Mouse (Mus musculus) urinary bladder, adult 18-20 months (tissue): ENCODE data around the gene Hoxd4.

Source experiments
- DNase-seq, 2 experiments: peaks; one replicate each; pipeline ENCODE4 v3.0.0; 2022; ENCODE audit warnings: low spot score in 2 of 2, mixed read lengths in 2 of 2

Gene Hoxd4

DNA sequence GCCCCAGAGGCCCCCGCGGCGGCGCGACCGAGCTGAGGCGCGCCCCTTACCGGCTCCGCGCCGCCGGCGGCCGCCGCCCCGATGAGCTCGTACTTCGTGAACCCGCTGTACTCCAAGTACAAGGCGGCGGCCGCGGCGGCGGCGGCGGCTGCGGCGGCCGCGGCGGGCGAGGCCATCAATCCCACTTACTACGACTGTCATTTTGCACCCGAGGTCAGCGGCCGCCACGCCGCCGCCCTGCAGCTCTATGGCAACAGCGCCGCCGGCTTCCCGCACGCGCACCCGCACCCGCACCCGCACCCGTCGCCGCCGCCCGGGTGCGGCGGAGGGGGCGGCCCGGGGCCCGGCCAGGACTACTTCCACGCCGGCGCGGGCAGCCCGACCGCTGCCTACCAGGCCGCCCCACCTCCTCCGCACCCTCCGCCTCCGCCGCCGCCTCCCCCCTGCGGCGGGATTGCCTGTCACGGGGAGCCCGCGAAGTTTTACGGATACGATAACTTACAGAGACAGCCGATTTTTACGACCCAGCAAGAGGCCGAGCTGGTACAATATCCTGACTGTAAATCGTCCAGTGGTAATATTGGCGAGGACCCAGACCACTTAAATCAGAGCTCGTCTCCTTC is 6.2 kb upstream of the Hoxd4 start:
- peak in 1 of 2 experiments; percentile 61 for DNase-seq

GRCm38 (mm10) chr2:74706393-74706960 is 5.3 kb upstream of the Hoxd4 start:
- no peak for DNase-seq

- DNase-seq, result no peak
Measured at GRCm38 (mm10) chr2:74707599-74707998, 4.1 kb upstream of the Hoxd4 start.

GRCm38 (mm10) chr2:74708676-74709075 is 3.1 kb upstream of the Hoxd4 start:
- no peak for DNase-seq

DNA sequence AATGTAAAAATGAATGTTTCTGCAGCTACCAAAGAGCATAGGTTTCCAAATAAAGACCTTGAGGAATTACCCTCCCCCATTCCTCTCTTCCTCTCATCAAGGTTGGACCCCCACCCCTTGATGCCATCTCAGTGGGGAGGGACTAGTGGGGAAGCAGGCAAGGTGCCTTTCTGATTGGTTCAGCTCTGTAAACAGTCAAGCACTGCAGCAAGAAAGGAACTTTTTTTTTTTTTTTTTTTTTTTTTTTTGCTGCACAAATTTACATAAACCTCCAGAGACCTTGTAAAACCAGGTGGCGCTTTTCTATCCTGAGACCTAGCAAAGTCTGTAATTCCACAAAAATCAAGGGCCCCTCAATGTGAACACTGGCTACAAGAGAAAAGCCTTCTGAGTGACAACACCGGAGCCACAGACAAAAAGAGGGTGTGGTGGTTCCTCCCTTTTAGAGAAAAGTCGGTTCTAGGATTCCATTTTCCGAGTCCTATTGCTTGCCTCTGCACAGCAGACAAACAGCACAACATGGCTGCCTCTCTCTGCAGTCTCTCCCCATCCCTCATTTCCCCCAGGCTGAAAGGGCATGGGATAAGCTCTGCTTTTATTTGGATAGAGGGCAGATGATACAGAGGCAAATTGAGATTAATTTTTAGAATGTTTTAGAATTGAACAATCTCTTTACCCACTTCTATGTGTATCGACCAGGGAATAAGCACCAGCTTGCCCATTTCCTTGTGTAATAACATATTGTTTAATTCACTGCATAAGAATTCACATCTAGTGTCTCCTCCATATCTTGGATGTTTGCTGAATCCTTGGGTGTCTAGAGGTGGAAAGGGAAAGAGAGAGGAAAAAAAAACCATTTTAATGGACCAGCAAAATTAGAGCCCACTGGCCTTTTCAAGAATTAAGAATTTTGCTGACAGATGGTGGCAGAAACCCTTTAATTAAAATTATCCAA is 2.0 kb upstream of the Hoxd4 start:
- DNase-seq, result no peak

DNA sequence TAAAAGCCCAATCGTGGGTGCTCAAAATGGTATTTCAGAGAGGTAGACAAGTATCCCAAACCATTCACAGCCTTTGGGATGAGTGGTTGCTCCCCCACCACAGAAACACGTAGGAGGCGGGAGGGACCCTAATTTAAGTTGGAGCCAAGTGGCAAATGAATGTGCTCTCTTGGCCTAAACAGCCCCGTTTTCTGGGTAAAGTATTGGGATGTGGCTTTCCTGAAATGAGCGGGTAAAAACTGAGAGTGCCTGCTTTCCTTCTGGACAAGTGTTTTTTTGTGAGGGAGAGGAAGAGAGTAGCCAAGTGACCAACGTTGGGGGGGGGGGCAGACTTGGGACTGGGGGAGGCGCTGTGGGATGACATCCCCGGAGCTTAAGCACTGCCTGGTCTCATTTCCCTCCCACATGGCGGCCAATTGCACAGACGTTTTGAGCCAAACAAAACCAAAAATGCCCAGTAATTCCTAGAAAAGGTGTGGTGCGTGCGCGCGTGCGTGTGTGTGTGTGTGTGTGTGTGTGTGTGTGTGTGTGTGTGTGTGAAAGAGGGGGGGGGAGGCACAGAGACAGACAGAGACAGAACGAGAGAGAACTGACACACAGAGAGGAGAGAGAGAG is 693 bp upstream of the Hoxd4 start:
- DNase-seq, result no peak

GRCm38 (mm10) chr2:74713239-74714150 is 1.8 kb downstream of the Hoxd4 start:
- no peak for DNase-seq

DNA sequence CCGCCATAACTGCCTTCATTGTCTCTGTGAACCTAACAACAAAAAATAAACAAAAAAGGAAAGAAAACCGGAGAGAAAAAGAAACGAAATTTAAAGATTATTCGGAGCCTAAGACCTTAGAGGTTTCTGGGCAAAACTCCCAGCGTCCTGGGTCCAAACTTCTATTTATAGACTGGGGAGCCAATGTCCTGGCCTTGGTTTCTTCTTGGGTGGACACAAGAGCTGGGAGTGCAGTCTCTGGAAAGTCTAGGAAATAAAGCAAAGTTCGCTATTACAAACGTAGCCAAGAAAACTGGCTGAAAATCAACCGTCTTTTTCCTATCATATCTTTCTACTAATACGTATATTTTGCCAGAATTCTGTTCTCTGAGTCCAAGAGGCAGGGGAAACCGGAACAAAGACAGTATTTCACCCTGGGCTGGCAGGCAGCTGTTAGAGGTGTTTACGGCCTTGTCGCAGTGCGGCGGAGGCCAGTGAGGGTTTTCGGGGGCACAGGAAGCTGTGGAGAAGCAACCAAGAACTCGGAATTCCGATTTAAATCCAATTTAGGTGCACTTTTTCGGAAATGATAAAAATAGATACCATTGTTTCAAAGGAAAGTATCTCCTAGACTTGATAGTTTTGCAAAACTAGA is 2.5 kb downstream of the Hoxd4 start:
- no peak for DNase-seq

DNA sequence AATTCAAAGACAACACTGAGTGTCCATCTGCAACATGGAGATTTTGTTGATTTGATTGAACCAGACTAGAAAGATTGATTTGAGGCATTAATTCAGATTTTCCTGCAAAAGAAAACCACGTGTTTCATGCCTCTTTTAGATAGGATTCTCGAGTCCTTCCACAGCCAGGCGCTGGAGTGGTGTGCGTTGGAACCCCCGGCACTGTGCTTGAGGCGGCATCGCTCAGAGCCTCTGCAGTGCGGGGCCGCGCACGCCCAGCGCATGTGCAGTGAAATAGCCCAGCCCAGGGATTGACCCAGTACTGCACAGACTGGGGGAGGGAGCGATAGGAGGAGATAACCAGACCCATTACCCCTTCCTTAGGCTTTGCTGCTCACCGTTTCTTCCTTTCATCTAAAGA is 3.2 kb downstream of the Hoxd4 start:
- DNase-seq, result no peak

DNA sequence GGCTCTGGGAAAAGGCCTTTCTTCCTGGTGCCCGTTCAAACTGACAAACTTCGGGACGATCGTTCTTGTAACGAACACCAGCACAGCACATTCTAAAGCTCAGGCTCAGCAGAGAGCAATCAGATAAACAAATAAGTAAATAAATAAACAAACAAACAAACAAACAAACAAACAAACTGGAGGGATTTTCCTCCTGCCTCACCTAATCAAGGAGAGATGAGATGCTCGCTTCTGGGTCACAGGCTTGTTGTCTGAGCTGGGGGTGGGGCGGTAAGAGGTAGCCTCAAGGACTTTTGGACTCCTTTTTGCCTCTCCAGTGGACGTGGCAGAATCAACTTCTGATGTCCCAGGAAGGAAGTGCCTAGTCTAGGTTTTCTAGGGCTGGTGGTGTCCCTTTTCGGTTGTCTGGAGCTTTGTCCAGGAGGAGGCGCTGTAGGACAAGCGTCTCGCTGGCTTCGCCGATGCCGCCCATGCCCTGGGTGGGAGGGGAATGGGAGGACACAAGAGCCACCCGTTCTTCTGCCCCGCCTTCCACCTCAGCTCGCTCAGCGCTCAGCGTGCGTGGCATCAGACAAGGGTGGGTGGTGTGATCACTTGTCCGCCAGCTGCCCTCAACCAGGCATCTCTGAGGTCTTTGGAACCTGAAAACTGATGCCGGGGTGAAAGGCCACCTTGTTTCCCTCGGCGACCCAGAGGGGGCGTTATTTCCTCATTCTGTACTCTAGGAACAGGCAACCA is 3.9 kb downstream of the Hoxd4 start:
- DNase-seq, result peak; percentile 84 to 91

DNA sequence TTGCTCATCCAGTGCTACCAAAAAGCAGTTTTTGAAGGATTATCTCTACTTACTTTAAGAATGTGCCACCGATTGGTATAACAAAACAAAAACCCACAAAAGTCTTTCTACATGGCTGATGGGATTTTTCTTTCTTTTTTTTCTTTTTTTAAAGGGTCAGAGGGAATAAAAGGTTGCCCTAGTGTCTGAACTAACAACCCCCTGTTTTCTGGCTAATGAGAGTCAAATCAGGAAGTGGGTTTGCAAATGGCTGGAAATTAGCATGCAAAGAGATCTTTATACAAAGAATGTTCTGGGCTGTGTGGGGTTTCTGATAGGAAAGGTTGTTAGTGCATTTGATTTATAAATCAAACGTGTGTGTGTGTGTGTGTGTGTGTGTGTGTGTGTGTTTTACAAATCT is 8.7 kb downstream of the Hoxd4 start:
- DNase-seq, result no peak

- DNase-seq, result no peak
Measured at GRCm38 (mm10) chr2:74720955-74721491, 9.3 kb downstream of the Hoxd4 start.

DNA sequence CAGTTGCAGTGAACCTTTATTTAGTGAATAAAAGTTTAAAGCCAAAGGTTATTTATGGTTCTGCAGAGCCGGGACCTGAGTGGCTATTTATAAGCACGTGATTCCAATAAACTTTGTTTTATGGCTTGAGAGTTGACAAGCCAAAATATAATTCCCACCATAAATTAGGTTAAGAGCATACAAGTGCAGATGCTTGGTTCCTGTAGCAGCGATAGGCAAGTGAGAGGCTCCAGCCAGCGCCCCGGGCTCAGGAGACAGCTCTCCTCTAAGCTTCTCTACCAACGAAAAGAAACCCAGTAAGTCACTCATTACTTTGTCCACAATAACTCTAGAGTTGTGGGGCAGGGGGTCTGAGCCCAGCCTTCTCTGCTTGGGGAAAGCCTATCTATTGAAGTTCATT is 10.2 kb downstream of the Hoxd4 start:
- no peak for DNase-seq

DNA sequence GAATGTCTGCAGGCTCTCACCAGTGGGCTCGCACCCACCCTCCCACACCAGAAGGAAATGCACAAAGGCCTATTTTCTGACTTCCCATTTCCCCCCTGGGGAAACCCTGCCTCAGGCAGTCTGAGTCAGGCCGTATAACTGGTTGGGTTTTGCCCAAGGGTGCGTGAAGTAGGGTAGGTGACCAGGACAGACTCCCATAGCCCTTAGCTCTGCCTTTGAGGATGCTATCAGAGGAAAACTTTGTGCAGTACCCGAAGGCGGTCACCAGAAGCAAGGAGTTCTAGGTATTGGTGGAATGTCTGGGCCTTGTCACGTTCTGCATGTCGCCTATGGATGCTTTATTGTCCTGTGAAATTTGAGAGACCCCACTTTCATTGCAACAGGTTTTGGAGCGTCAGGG is 11.2 kb downstream of the Hoxd4 start:
- DNase-seq, result no peak

DNA sequence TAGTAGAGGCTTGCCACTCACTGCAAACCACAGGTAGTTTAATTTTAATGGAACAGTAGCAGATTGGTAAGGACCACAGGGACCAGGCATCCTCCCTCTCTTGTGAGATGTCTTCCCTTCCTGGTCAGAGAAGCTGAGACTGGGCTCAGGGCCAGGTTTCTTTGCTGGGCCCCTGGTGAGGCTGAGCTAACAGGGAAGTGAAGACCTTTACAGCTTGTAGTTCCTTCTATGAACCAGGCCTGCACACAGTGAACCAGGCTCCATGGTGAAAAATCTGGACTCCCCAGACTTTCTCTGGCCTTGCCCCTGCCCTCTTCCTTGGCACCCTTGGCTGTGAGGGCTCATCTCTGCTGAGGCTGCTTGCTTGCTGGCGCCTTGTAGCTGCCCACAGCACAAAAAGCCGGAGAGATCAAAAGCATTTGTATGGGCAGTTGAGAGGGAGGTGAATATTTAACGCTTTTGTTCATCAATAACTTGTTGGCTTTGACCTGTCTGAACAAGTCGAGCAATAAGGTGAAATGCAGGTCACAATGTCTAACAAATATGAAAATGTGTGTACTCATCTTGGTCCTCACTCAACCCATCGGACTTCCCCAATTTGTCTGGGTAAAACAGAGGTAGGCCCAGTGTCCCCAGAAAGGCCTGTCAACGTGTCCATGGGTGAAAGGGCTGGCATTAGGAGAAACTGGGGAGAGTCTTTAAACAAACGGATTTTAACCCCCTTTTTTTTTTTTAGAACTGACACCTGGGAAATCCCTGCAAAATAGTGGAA is 12.7 kb downstream of the Hoxd4 start:
- DNase-seq, result no peak

DNA sequence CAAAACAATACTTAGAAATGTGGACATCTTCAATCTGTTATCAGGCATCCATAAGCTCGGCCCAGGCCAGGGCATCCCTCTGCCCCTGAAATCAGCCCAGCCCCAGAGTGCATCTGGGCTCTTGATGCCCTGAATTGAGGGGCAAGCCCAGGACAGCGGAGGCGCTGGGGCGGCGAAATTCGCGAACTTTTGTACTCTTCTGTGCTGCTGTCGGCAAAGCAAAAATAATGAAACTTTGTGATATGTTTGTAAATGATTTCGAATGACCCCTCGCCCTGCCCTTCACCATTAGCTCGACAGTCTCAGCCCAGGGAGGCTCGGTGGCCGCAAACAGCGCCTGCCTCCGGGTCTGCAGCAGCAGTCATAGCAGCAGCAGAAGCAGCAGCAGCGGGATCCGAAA is 13.4 kb downstream of the Hoxd4 start:
- no peak for DNase-seq

GRCm38 (mm10) chr2:74726551-74726950 is 14.8 kb downstream of the Hoxd4 start, which contains the start of gene Gm28230:
TSS of gene Gm28230 (plus strand) at chr2:74726728.
- DNase-seq, result no peak

- DNase-seq, result no peak
Measured at GRCm38 (mm10) chr2:74726973-74727639, 15.4 kb downstream of the Hoxd4 start.
